Mouse (Mus musculus) limb, embryonic 14.5 days (tissue): ENCODE results near the gene Olfr47. TPM values are rescaled to one million over a fixed set of nuclear protein-coding genes. Genes with fewer than 3 reads are reported as not detected.
A peak's percentile ranks its signal among the peaks of the same experiment; 100 is the strongest.

Experiments used
- ATAC-seq: fragments of 200-750 bp; cut with Nextera tagmentation; 2 replicates; pipeline ENCODE4 v1.8.0; 2017; ENCODE audit warnings: low read depth, moderate number of reproducible peaks, moderate TSS enrichment; ENCODE audit not compliant: low FRiP score
- DNase-seq: peaks from one replicate; pipeline ENCODE4 v3.0.0-alpha.2; 2015; ENCODE audit warnings: low spot score
- H3K27ac ChIP-seq: fragments of 300-500 bp; sonication (generic); replicated peaks from 2 replicates; pipeline ENCODE4 v1.5.1; 2014; ENCODE audit warnings: low read depth, mild to moderate bottlenecking, low read length, moderate library complexity, mixed read lengths
- H3K27me3 ChIP-seq: fragments of 300-500 bp; sonication (generic); 2 replicates; pipeline ENCODE4 v1.6.1; 2014; ENCODE audit warnings: low read length, mixed read lengths; ENCODE audit not compliant: control insufficient read depth, insufficient read depth
- H3K36me3 ChIP-seq: fragments of 300-500 bp; sonication (generic); 2 replicates; pipeline ENCODE4 v1.6.1; 2014; ENCODE audit warnings: mild to moderate bottlenecking, low read length, moderate library complexity, mixed read lengths; ENCODE audit not compliant: control insufficient read depth, insufficient read depth
- H3K4me1 ChIP-seq: fragments of 300-500 bp; sonication (generic); 2 replicates; pipeline ENCODE4 v1.6.1; 2014; ENCODE audit warnings: antibody characterized with exemption, low read length, mixed read lengths; ENCODE audit not compliant: control insufficient read depth, insufficient read depth
- H3K4me2 ChIP-seq: fragments of 300-500 bp; sonication (generic); replicated peaks from 2 replicates; pipeline ENCODE4 v1.6.1; 2014; ENCODE audit warnings: low read depth, mild to moderate bottlenecking, low read length, moderate library complexity; ENCODE audit not compliant: severe bottlenecking
- H3K4me3 ChIP-seq: fragments of 300-500 bp; sonication (generic); replicated peaks from 2 replicates; pipeline ENCODE4 v1.5.1; 2014; ENCODE audit warnings: low read length
- H3K9ac ChIP-seq: fragments of 300-500 bp; sonication (generic); 2 replicates; pipeline ENCODE4 v1.6.1; 2014; ENCODE audit warnings: mild to moderate bottlenecking, low read depth, low read length, moderate library complexity; ENCODE audit not compliant: severe bottlenecking
- H3K9me3 ChIP-seq: fragments of 300-500 bp; sonication (generic); 2 replicates; pipeline ENCODE4 v1.6.1; 2016; ENCODE audit warnings: low read length; ENCODE audit not compliant: control insufficient read depth
- POLR2A ChIP-seq: fragments of 200-500 bp; IDR thresholded peaks from 2 replicates; pipeline ENCODE4 v1.8.0; 2012; ENCODE audit warnings: inconsistent platforms, mild to moderate bottlenecking, moderate library complexity, borderline replicate concordance; ENCODE audit not compliant: insufficient read depth, insufficient read length; ENCODE audit errors: extremely low read depth
- WGBS: fragments of 180-500 bp; shearing (Covaris S2); extraction: QIAGEN DNeasy Blood & Tissue Kit; methylation state at CpG from one replicate; pipeline ENCODE4 v1.1.7; 2014; 5-methylcytosine and 5-hydroxymethylcytosine counted together
- polyA plus RNA-seq, 2 experiments: library from polyadenylated mRNA; depleted of rRNA in 1 of 2; stranded (reverse) in 1 of 2; unstranded in 1 of 2; fragments of >200 nt; fragmentation: Nextera tagmentation in 1 of 2; extraction: Ambion mirVana in 1 of 2; gene quantifications; 2 replicates each; pipeline versions ENCODE4 v1.2.1 to v1.2.3; 2012 to 2014

Olfr47 gene
- polyA plus RNA-seq, 2 experiments, result not detected

GRCm38 (mm10) chr6:43265363-43266041 is 34.2 kb downstream of the Olfr47 start, which contains the start of gene Arhgef5:
Gene Arhgef5, plus strand, starts transcription at chr6:43265582.
- no peaks in the 10 kb centered on the region for H3K27me3 ChIP-seq
- DNase-seq (peak; percentile 30), ATAC-seq (peak; percentile 63)
- no peak for TF ChIP-seq POLR2A
- peak within 1 kb of the TSS; percentile 57 for H3K4me3 ChIP-seq
- 1% methylated on average over 25 of the region's 48 CpGs for WGBS
- 0 out of 2 replicates have a peak, but pooled peaks cover 2% of the 10 kb centered on the region for H3K4me1 ChIP-seq
- no peaks in the 10 kb centered on the region for H3K36me3 ChIP-seq
- H3K4me2 ChIP-seq, result peak within 1 kb of the TSS; percentile 82
- H3K9me3 ChIP-seq, result no peaks in the 10 kb centered on the region
- peak within 1 kb of the TSS; percentile 82 for H3K9ac ChIP-seq
- 0 out of 2 replicates have a peak within 1 kb of the TSS, but pooled peaks have one; percentile 14 for H3K27ac ChIP-seq

- H3K27ac ChIP-seq, result no peak overlapping the region
- H3K4me1 ChIP-seq, result 0 out of 2 replicates have a peak, but pooled peaks cover 2% of the 10 kb centered on the region
- no peak for TF ChIP-seq POLR2A
- H3K4me2 ChIP-seq, result peak overlapping the region; percentile 82
- H3K4me3 ChIP-seq, result peak overlapping the region; percentile 57
- WGBS, result 4% methylated on average over 8 of the region's 8 CpGs
- ATAC-seq, result no peak
- no peaks in the 10 kb centered on the region for H3K36me3 ChIP-seq
- no peaks in the 10 kb centered on the region for H3K9me3 ChIP-seq
- H3K9ac ChIP-seq, result peak overlapping the region; percentile 82
- DNase-seq, result peak; percentile 5
- H3K27me3 ChIP-seq, result no peaks in the 10 kb centered on the region
These were observed 35.0 kb downstream of the Olfr47 start for GRCm38 (mm10) chr6:43266356-43266755.

GRCm38 (mm10) chr6:43272597-43272996 is 41.3 kb downstream of the Olfr47 start:
- Histone ChIP-seq H3K4me2 (no peak overlapping the region), H3K9ac (no peak overlapping the region), H3K27me3 (no peaks in the 10 kb centered on the region), H3K4me3 (no peak overlapping the region), H3K4me1 (no peaks in the 10 kb centered on the region), H3K27ac (no peak overlapping the region), H3K36me3 (peaks cover 7% of the 10 kb centered on the region), H3K9me3 (no peaks in the 10 kb centered on the region)
- ATAC-seq (no peak), DNase-seq (no peak)
- TF ChIP-seq POLR2A, result no peak

- 87% methylated on average over 4 of the region's 4 CpGs for WGBS
These were observed 42.8 kb downstream of the Olfr47 start for GRCm38 (mm10) chr6:43274123-43274522.

GRCm38 (mm10) chr6:43278247-43278646 is 46.9 kb downstream of the Olfr47 start:
- Histone ChIP-seq H3K4me2 (no peak overlapping the region), H3K9me3 (no peaks in the 10 kb centered on the region), H3K27me3 (no peaks in the 10 kb centered on the region), H3K4me1 (no peaks in the 10 kb centered on the region), H3K36me3 (peaks cover 25% of the 10 kb centered on the region), H3K27ac (no peak overlapping the region), H3K4me3 (no peak overlapping the region), H3K9ac (no peak overlapping the region)
- DNase-seq (no peak), ATAC-seq (no peak)
- no peak for TF ChIP-seq POLR2A

More at GRCm38 (mm10) chr6:43274123-43274522, 42.8 kb downstream of the Olfr47 start:
- H3K36me3 ChIP-seq, result peaks cover 7% of the 10 kb centered on the region
- H3K4me2 ChIP-seq, result no peak overlapping the region
- no peak overlapping the region for H3K9ac ChIP-seq
- no peak overlapping the region for H3K4me3 ChIP-seq
- no peaks in the 10 kb centered on the region for H3K27me3 ChIP-seq
- no peaks in the 10 kb centered on the region for H3K9me3 ChIP-seq
- H3K27ac ChIP-seq, result no peak overlapping the region
- DNase-seq (no peak), ATAC-seq (no peak)
- no peaks in the 10 kb centered on the region for H3K4me1 ChIP-seq
- TF ChIP-seq POLR2A, result no peak

GRCm38 (mm10) chr6:43280481-43280880 is 49.2 kb downstream of the Olfr47 start:
- H3K36me3 ChIP-seq, result peaks cover 28% of the 10 kb centered on the region
- 90% methylated on average over 5 of the region's 5 CpGs for WGBS
- no peak overlapping the region for H3K9ac ChIP-seq

More at GRCm38 (mm10) chr6:43280481-43280880, 49.2 kb downstream of the Olfr47 start:
- no peak for DNase-seq
- Histone ChIP-seq H3K27ac (no peak overlapping the region), H3K4me3 (no peak overlapping the region), H3K4me2 (no peak overlapping the region), H3K27me3 (no peaks in the 10 kb centered on the region), H3K4me1 (no peaks in the 10 kb centered on the region), H3K9me3 (no peaks in the 10 kb centered on the region)
- TF ChIP-seq POLR2A, result no peak
- no peak for ATAC-seq

Other genes starting within 250 kb of the Olfr47 start
- not detected in 2 replicates for gene Olfr441, start 125.2 kb upstream of the Olfr47 start, polyA plus RNA-seq (2012; rRNA removed)
- not detected in 2 replicates for gene Olfr441, start 125.2 kb upstream of the Olfr47 start, polyA plus RNA-seq (2014; fragmentation: Nextera tagmentation; extraction: Ambion mirVana)
- gene Olfr237-ps1, start 85.0 kb upstream of the Olfr47 start, polyA plus RNA-seq (2012; rRNA removed), result not detected in 2 replicates
- not detected in 2 replicates for gene Olfr237-ps1, start 85.0 kb upstream of the Olfr47 start, polyA plus RNA-seq (2014; fragmentation: Nextera tagmentation; extraction: Ambion mirVana)
- gene Olfr437, start 68.2 kb upstream of the Olfr47 start, polyA plus RNA-seq (2012; rRNA removed), result not detected in 2 replicates
- not detected in 2 replicates for gene Olfr437, start 68.2 kb upstream of the Olfr47 start, polyA plus RNA-seq (2014; fragmentation: Nextera tagmentation; extraction: Ambion mirVana)
- gene Olfr13, start 59.4 kb upstream of the Olfr47 start, polyA plus RNA-seq (2012; rRNA removed), result not detected in 2 replicates
- not detected in 2 replicates for gene Olfr13, start 59.4 kb upstream of the Olfr47 start, polyA plus RNA-seq (2014; fragmentation: Nextera tagmentation; extraction: Ambion mirVana)
- not detected in 2 replicates for gene Olfr435, start 34.4 kb upstream of the Olfr47 start, polyA plus RNA-seq (2012; rRNA removed)
- gene Olfr435, start 34.4 kb upstream of the Olfr47 start, polyA plus RNA-seq (2014; fragmentation: Nextera tagmentation; extraction: Ambion mirVana), result not detected in 2 replicates
- gene Olfr434, start 18.5 kb upstream of the Olfr47 start, polyA plus RNA-seq (2012; rRNA removed), result not detected in 2 replicates
- not detected in 2 replicates for gene Olfr434, start 18.5 kb upstream of the Olfr47 start, polyA plus RNA-seq (2014; fragmentation: Nextera tagmentation; extraction: Ambion mirVana)
- gene Arhgef5, start 34.1 kb downstream of the Olfr47 start, polyA plus RNA-seq (2012; rRNA removed), result 21.6 and 23.0 TPM in 2 replicates
- gene Arhgef5, start 34.1 kb downstream of the Olfr47 start, polyA plus RNA-seq (2014; fragmentation: Nextera tagmentation; extraction: Ambion mirVana), result 11.6 and 12.7 TPM in 2 replicates
- gene Nobox, start 78.0 kb downstream of the Olfr47 start, polyA plus RNA-seq (2012; rRNA removed), result 0.15 and 0.20 TPM in 2 replicates
- 0.22 TPM in 1 of 2 replicates, not detected in the other for gene Nobox, start 78.0 kb downstream of the Olfr47 start, polyA plus RNA-seq (2014; fragmentation: Nextera tagmentation; extraction: Ambion mirVana)